Mouse (Mus musculus) CD4-positive, CD25-positive, alpha-beta regulatory T cell, adult 2 months (primary cell): Measurements from ENCODE around the gene Rap1a.

ENCODE experiments used
- DNase-seq: peaks from one replicate; pipeline ENCODE4 v3.0.0-alpha.2; 2012; ENCODE audit warnings: low read depth, low spot score

Rap1a gene

GRCm38 (mm10) chr3:105763132-105763851, 37.8 kb downstream of the Rap1a start:
- DNase-seq, result peak; percentile 71

GRCm38 (mm10) chr3:105760063-105760462, 41.1 kb downstream of the Rap1a start:
- DNase-seq, result no peak

GRCm38 (mm10) chr3:105758658-105759057, 42.5 kb downstream of the Rap1a start:
- DNase-seq, result no peak

DNA sequence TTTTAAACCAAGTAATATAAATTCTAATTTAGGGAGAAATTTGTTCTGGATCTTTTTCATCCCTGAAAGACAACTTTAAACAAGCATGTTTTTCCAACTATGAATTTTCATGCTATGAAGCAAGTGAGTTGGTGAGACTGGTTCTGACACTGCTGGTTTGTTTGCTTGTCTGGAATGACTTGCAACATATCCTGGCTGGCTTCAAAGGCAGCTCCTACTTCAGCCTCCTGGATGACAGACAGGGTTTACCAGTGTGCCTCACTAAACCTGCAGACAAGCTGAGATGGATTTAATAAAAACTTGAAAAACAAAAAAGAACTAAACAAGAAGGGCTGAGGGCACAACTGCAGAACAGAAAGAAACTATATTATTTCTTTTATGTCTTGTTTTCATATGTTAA, 43.0 kb downstream of the Rap1a start:
- DNase-seq, result no peak

- DNase-seq, result no peak
Measured at GRCm38 (mm10) chr3:105757323-105758083, 43.6 kb downstream of the Rap1a start.

- peak; percentile 37 for DNase-seq
Measured at GRCm38 (mm10) chr3:105756505-105756904, 44.6 kb downstream of the Rap1a start.

DNA sequence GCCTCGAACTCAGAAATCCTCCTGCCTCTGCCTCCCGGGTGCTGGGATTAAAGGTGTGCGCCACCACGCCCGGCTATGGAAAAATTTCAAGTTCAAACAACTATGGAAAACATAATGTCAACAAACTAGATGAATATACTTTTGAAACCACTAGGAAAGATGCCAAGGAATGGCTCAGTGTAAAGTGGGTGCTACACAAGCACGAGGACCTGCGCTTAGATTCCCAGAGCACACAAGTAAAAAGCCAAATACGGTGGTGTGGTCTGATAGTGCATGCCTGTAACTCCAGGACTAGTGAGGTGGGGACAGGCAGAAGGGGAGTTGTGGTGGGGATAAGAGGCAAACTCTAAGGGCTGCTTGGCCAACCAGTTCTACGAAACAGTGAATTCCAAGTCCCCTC, 46.0 kb downstream of the Rap1a start:
- DNase-seq, result no peak

- DNase-seq, result no peak
Measured at GRCm38 (mm10) chr3:105754184-105754583, 47.0 kb downstream of the Rap1a start.

DNA sequence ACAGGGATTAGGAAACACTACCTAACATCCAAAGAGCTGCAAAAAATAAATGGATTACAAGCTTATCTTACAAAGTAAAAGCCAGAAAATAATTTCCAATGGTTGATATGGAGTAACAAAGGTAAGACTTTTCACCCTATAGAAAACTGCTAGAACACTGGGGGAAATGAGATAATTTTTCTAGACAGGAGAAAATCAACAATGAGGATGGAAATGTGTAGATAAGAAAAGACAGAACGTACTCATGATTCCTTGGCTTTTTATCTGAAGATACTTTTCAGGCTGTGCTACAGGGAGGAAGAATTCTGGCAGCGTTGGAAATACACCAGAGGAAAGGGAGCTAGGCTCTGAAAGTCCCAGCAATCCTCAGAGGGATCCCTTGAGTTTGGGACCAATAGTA, 50.3 kb downstream of the Rap1a start:
- no peak for DNase-seq

GRCm38 (mm10) chr3:105746542-105746941, 54.6 kb downstream of the Rap1a start:
- DNase-seq, result no peak

DNA sequence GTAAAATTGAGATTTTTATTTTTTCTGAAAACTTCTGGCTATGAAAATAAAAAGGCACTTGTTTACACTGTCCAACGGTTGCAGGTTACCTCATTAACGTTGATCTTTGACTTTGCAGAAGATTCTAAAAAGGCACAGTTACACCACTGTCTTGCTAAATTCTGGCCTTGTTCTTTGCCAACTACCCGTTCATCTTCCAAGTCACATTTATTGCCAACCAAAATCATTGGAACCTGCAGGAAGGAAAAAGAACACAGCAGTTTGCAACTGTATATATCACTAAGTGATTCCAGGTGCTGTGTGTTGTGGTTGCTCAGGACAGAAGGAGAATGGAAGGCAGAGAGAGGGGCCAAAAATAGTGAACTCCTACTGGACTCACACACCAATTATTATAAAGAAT, 63.5 kb downstream of the Rap1a start:
- DNase-seq, result no peak

GRCm38 (mm10) chr3:105737070-105737469, 64.1 kb downstream of the Rap1a start:
- no peak for DNase-seq

- no peak for DNase-seq
Measured at GRCm38 (mm10) chr3:105736148-105736547, 65.0 kb downstream of the Rap1a start.

GRCm38 (mm10) chr3:105735285-105735684, 65.9 kb downstream of the Rap1a start:
- no peak for DNase-seq

DNA sequence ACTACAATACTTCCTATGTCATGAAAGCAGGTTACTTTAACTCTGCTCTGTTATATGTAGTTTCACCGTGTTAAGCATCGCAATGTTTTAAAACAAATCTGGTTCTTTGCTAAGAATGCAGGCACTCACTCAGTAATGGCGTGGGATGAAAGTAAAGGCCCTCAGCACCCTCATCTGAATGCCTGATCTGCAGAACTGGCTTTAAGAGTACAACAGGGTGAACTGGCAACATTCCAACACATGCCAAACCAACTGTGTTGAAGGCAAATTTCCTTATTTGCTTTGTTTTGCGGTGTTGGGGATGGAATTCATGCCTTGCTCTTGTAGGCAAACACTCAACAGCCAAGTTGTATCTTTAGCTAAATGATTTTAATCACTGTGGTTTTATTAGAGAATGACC, 67.6 kb downstream of the Rap1a start:
- DNase-seq, result no peak

GRCm38 (mm10) chr3:105732360-105732759, 68.8 kb downstream of the Rap1a start:
- DNase-seq, result no peak

GRCm38 (mm10) chr3:105726037-105726436, 75.1 kb downstream of the Rap1a start:
- peak; percentile 81 for DNase-seq

DNA sequence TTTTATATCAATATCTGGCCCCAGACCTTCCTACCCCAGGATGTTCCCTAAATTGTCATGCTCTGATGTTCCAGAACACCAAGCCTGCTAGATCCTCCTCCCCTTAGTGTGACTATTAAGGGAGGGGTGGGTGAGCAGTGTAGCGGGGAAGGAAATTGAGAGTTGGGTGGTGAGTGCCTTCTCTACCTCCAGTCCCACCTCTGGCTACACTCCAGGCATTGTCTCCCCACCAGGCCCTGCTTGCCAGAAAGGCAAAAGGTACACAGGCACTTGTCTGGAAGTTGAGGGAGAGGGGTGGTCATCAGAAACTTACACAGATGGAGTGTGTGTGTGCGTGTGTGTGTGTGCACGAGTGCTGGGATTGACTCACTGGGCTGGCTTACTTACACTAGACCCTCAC, 78.6 kb downstream of the Rap1a start:
- no peak for DNase-seq

GRCm38 (mm10) chr3:105721681-105722201, 79.4 kb downstream of the Rap1a start:
- DNase-seq, result no peak

GRCm38 (mm10) chr3:105720514-105720913, 80.6 kb downstream of the Rap1a start:
- DNase-seq, result no peak

DNA sequence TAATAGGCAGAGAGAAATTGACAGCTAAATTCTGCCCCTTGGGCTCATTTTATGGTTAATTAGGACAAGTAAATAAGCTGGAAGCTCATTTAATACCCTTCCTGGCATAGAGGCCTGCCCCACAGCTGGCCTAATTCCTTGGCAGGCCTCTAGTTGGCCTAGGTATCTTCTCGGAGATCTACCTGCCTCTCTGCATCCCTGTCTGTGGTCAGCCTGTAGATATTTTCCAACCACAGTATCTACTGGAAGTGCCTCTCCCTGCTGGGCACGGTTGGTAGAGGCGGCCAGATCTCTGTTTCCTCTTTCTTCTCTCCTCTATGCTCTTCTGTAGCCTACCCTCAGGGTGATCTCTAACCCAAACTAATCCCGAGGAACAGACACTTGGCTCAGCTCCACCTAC, 81.2 kb downstream of the Rap1a start:
- DNase-seq, result no peak

- DNase-seq, result no peak
Measured at GRCm38 (mm10) chr3:105718746-105719145, 82.4 kb downstream of the Rap1a start.
